Mouse (Mus musculus) ES-Bruce4 (cell line): ENCODE data around the gene Pik3r6.

Experiments used
- CTCF ChIP-seq: IDR thresholded peaks from one replicate; pipeline ENCODE4 v1.8.1; 2011; ENCODE audit warnings: low read depth, low read length
- EP300 ChIP-seq: IDR thresholded peaks from 2 replicates; pipeline ENCODE4 v1.6.1; 2011; ENCODE audit warnings: low read depth, low read length; ENCODE audit not compliant: insufficient read depth
- POLR2A ChIP-seq: IDR thresholded peaks from one replicate; pipeline ENCODE4 v1.8.1; 2011; ENCODE audit warnings: low read length; ENCODE audit not compliant: insufficient read depth

GRCm38 (mm10) chr11:68513969-68514368 lies 11.2 kb downstream of the Pik3r6 start:
- TF ChIP-seq POLR2A, result no peak
- no peak for TF ChIP-seq CTCF
- TF ChIP-seq EP300, result no peak
